Mouse (Mus musculus): ENCODE results near the gene Kalrn.

Gene Kalrn

DNA sequence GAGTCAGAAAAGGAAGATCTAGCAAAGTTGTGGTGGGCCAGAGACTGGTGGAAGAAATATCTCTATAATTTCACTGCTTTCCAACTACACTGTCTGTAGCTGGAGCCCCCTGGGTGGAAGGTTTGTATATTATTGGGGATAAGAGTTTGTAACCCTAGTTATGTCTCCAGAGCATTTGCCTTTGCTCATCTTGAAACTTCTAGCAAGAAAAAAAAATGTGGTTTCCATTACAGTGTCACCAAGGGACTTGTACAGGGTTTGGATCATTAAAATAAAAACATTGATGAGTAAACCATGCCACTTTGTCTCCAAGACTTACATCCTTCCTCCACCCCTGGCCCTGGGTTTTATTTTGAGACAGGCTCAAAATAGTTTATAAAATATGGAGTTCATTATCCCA, 71.2 kb downstream of the Kalrn start:
- no peak for DNase-seq (ENCODE audit: low spot score in 2 of 2)

DNA sequence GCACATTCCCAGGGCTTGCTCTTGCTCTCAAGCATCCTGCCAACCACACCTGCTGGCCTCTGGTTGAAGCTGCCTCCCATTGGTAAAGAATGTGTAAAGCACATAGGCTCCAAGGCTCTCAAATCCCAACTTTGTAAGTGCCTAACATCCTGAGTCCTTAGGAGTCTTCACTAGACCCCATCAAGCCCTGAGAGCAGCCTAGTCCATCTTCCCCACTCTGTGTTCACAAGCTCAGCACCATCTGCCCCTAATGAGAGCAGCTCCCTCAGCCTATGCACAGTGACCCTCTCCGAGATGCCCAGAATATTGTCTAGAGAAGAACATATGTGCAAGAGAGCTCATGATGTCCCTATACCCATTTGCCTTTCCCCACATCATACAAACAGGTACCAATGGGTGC, 78.6 kb downstream of the Kalrn start:
- DNase-seq (ENCODE audit: low spot score in 2 of 2): no peak

DNA sequence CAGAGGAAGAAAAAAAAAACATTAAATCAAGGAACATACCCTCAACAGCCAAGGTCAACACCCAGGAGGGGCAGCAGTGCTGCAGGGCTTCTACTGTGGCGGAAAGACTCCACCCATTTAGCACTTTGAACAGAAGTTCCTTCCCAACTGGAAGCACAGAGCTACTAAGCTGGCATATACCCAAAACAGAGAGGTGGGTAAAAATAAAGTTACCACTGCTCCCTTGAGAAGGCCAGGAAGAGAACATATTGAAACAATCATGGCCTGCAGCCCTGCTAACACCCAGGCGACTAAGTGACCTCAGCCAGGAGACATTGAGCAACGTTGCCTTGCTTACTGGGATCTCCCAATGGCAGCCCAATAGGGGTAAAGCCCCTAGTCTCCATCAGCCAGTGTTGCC, 79.4 kb downstream of the Kalrn start:
- DNase-seq (ENCODE audit: low spot score in 2 of 2): no peak

DNA sequence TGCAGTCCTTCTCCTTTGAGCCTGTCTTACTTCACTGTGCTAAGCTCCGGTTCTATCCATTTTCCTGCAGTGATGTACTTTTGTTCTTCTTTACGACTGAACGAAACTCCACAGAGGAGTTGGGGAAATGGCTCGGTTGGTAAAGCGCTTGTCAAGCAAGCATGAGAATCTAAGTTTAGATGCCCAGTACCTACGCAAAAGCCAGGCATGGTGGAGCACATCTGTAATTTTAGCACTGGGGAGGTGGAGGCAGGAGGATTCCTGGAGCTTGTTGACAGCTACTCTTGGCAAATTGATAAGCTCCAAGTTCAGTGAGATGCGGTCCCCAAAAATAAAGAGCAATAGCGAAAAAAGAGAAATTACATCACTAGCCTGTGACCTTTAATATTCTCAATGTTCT, 82.1 kb downstream of the Kalrn start:
- DNase-seq (ENCODE audit: low spot score in 2 of 2): no peak

DNA sequence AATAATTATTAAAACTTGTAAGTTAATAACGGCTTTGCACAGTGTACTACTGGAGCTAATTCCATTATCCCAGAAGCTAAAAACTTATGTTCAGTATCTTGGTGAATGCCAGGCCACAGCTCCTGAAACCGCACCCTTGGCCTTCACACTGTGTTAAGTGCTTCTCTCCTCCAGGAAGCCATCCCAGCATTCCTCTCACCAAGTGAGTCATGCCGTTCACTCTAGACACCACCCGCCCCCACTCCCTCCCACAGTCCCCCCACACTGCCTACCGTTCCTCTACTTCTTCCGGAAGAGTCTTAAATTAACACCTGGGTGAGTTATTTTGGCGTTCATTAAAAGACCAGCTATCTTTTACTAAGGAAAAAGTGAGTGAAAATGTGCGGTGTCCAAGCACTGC, 82.8 kb downstream of the Kalrn start:
- DNase-seq (ENCODE audit: low spot score in 2 of 2): no peak

DNA sequence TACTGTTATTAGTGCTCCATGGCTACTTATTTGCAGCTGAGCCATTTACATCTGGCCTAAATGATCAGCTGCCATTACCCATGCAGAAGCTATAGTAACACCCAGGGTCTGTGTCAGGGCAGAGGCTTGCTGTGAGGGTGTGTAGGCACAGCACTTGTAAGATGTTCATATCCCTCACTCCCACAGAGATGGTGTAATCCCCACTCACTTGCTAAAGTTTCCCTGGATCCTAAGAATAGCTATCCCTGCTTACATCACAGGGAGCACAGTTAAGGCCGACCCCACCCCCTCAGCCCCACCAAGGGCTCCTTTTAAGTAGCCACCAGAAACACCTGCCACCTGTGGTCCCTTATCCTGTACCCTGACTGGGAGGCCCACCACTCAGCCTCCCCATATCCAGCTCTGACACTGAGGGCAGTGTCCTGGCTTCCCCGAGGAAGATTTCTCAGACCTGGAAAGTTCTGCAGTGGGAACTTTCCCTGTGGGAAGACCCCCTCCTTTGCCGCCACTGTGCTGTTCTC, 83.5 kb downstream of the Kalrn start:
- DNase-seq (ENCODE audit: low spot score in 2 of 2): no peak

DNA sequence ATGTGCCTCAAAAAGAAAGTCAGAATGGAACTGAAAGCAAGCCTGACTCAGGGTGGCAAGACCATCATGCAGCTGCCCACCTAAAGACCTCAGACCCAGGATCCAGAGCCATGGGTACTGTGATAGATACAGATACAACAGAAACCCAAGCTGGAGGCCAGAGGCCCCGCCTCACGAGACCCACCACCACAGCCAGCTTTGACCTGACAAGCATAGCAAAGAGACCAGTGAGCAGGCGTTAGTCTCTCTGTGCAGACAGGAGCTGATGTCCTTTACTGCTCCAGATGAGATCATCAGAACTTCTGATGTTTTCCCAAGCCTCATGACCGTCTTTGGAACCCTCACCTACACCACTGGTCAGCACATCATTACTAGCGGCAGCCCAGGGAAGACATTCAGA, 85.5 kb downstream of the Kalrn start:
- no peak for DNase-seq (ENCODE audit: low spot score in 2 of 2)

DNA sequence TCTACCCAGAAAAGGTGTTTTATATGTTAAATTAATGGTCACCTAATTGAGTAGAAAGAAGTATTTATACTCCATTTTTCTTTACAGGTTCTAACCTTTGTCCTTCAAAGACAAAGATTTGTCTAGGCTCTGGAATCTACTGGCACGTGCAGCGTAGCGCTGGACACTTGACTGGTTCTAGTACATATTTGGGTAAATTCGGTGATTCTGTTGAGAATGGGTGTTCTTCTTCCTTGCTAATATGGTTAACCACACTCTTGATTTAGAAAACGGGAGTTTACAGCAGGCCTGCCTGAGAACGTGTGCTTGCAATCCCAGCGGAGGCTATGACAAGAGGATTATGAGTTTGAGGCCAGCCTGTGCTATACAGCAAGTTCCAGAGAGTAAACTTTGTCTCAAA, 86.1 kb downstream of the Kalrn start:
- no peak for DNase-seq (ENCODE audit: low spot score in 2 of 2)

DNA sequence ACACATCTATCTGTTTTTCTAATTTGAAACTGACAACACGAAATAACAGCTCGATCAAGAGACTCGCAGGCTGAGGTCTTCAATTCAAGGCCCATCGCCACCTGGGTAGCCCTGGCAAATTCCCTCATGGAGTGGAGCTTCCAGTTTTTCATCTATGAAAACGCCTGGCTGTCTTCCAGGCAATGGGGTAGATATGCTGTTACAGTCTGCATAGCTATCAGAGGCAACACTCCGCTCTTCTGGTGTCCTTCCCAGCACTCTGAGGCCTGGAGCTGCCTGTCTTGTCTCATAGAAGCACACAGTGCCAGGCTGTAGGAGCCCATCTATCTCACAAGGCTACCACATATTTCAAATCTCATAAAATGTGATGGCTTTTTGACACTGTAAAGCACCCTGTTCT, 87.8 kb downstream of the Kalrn start:
- DNase-seq (ENCODE audit: low spot score in 2 of 2): no peak

DNA sequence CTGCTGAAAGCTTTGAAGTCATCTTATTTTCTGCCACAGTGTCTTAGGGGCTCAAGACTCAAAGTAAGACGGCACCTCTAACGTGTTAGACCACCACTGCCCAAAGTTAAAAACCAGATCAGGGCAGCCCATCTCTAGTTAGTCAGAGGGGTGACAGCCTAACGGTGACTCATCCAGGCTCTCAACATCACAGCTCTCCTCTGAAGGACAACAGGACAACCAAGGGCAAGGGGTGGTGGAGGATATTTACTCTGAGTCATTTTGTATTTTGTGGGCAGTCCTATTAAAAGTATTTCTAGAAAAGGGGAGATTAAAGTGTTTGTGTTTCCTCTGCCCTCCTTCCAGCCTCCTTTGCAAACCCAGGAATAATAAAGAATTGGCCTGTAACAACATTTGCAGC, 88.4 kb downstream of the Kalrn start:
- no peak for DNase-seq (ENCODE audit: low spot score in 2 of 2)

DNA sequence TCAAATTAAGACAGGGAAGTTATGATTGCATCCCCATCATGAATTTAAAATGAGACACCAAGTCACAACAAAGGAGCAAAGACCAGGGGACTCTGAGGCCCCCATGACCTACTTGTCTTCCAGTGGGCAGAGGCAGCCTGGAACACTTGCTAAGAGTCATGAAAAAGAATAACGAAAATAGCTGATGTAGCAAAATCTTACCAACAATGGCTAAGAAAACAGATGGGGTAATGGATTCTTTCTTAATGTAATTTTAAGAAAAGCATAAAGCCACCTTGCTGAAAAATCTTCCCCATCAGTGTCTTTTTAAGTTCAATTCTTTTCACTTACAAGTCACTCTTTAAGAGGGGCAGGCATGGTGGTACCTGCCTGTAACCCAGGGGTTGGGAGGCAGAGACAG, 89.1 kb downstream of the Kalrn start:
- DNase-seq (ENCODE audit: low spot score in 2 of 2): no peak

DNA sequence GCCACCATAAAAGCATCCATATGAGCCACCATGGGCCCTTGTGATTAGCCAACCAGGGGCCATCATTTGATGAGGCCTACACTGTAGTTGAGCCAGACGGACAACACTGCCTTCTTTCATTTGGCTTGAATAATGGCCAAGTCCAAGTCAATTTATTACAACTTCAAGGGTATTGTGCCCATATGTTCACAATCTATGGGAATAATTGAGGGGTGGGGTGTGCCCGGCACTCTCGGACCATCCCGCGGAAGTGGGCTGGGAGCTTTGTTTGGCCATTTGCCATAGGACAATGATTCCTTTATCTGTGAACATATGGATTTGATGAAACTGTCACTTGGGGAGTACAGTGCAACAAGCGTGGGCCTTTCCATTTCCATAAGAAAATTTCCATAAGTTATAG, 89.6 kb downstream of the Kalrn start:
- DNase-seq (ENCODE audit: low spot score in 2 of 2): no peak

DNA sequence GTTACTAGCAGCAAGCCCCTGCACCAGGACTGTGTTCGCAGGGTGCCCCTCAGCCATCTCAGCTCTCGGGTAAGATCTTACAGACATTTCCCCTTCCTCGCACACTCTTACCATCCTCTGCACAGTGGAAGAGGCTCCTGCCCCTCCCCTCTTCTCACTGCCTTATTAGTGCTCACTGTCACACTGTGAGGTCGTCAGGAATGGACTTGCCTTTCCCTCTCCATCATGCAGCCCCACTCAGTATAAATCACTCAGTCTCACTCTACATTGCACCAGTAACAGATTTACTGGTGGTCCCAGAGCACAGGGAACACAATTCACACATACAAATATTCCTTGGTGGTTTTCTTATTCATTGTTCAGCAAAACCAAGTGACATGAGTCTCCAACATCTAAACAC, 98.6 kb downstream of the Kalrn start:
- DNase-seq (ENCODE audit: low spot score in 2 of 2): no peak

DNA sequence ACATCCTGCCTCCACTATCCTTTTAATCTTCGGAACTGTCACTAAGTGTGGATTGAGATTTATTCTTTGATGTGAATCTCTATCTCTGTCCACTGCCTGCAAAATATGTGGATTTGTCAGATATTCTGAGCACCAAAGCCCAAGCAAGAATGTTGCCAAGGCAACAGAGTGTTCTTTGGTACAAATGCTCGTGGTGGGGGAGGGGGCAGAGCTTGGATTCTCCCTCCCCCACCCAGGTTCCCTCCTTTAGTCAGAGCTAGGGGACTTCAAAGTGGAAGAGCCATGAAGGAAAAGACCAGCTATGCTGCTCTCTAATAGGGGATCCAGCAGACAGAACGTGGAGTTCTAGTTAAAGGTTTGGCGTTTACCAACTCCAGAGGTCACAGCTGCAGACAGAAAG, 99.4 kb downstream of the Kalrn start:
- DNase-seq (ENCODE audit: low spot score in 2 of 2): no peak

DNA sequence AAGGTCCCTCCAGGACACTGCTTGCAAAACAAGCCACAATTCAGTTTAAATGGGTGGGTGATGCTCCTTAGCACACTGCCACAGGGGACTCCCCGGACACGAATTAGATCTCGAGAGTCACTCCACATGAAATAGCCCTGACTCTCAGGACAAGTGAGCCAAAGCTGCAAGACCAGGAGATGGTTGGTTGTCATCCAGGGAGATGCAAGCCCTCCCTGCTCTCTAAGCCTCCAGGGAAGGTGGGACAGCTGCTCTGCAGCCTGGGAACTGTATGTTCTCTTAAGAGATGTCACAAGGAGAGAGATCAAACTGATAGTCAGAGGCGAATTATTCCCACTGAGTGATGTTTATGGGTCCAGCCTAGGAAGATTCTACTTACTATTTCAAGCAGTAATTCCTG, 101.9 kb downstream of the Kalrn start:
- DNase-seq (ENCODE audit: low spot score in 2 of 2): no peak

DNA sequence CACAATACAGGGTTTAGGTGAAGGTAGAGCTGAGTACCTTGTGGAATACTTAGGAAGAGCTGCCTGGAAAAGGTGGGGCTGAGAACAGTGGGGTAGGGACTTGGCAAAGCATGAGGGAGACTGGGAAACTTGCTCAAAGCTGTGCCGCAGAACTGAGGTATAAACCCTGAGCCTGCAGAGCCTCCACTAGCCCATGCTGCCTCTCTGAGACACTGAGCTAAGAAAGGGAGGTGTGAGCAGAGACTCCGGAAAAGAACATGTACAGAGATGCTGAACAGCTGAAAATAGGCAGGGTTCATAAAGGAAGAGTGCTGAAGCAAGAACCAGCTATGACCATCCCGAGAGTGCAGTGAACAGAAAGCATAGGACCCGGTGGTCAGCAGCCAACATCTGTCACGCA, 103.0 kb downstream of the Kalrn start:
- no peak for DNase-seq (ENCODE audit: low spot score in 2 of 2)

DNA sequence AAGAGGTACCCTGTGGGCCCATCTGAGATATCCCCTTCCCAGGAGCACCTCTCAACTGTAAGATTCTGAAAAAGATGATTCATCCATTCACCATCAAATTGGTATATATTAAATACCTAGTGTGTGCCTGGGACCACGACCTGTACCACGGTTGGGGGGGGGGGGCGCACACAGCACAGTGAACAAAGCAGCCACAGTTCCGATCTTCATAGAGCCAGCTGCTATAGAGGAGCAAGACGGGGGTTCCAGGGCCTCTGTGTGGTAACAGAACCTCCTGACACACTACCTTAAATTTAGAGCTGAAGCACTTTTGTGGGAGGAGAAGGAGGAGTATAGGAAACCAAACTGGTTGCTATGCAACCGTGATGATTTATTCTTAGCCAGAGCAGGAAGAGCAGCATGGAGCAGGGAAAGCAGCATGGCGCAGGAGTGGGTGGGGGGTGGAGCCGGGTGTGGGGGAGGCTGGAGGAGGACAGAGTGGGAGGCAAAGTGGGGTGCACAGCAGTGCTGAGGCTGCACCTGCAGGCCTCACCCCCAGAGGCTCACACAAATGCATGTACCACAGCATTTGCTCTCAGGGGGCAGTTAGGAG, 104.0 kb downstream of the Kalrn start:
- DNase-seq (ENCODE audit: low spot score in 2 of 2): no peak

DNA sequence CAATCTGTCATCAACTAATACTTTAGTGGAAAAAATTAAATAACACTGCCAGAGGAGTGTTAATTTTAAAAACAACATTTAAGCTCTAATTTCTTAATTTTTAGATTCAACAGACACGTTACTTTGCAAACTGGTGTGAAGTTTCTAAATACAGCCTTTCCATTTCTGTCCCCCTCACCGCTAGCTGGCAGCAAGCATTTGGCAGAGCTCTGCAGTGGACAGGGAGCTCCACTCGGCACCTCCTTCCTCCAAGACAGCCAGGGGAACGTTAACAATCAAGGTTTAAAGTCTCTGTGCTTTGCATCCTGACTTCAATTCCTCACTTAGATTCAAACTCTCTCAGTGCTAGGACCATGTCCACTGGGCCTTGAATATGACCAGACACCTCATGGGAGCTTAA, 106.7 kb downstream of the Kalrn start:
- DNase-seq (ENCODE audit: low spot score in 2 of 2): no peak

DNA sequence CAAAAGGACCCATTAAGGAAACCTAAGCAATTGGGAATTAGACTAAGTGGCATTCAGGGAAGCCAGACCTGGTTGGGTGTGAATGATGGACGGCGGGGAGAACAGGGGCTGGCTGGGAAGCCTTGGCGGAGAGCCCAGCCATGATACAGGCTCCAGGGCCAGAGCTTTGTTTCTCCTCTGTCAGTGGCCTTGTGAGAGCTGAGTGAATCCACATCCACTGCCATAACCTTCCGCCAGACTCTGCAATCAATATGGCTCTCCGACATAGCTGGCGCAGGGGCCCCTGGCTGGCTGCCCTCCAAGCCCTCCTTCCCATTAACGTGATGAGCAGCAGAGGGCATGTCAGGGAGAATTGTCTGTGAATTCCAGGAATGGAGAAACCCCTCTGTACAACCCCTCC, 117.0 kb downstream of the Kalrn start:
- DNase-seq (ENCODE audit: low spot score in 2 of 2): no peak

DNA sequence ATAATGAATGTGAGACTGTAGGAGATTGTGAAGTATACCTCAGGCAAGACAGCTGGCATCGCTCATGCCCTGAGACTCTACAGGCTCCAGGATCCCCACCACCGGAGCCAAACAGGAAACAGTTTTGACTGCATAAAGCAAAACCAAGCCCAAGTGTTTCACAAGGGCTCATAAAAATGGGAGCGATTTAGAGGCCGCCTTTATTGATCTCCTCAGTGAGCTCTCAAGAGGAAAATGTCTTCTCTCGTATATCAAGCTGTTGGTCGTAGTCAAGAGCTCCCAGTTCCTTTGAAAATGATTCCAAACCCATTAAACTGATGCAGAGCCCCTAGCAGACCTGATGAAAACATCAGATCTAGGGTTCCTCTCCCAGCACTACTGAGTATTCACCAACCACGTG, 127.7 kb downstream of the Kalrn start:
- no peak for DNase-seq (ENCODE audit: low spot score in 2 of 2)

DNA sequence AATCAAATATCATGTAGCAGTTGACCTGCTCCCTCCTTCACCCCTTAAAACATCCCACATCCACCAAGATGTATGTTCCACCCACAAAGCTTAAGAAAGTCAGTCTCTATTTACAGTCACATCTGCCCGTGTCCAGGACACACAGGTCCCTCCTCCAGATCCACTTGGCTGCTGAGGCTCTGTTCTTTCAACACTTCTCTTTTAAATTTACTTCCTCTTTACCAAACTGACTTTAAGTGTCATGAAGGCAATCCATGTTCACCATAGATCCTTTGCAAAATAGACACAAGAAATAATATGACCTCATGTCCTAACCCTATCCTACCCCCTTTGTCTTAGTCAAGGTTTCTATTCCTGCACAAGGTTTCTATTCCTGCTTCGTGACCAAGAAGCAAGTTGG, 131.6 kb downstream of the Kalrn start:
- DNase-seq (ENCODE audit: low spot score in 2 of 2): no peak

DNA sequence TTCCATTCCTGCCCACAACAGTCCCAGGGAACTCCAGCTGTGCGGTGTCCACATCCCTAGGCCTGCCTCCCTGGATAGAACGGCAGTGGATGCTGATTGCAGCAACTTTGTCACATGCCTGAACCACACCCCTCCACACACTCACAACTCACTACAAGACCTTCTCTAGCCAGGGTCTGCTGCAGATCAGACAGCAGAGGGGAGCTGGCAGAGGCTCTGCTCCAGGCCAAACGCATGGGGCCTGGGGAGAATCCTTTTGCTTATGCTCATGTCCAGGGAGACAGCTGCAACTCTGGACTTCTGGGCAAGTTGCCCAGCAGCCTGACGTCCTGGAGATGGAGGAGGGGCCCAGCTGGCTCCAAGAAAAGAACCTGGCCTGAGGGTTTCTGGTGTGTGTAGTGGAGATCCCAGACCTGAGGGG, 132.3 kb downstream of the Kalrn start:
- DNase-seq (ENCODE audit: low spot score in 2 of 2): no peak

DNA sequence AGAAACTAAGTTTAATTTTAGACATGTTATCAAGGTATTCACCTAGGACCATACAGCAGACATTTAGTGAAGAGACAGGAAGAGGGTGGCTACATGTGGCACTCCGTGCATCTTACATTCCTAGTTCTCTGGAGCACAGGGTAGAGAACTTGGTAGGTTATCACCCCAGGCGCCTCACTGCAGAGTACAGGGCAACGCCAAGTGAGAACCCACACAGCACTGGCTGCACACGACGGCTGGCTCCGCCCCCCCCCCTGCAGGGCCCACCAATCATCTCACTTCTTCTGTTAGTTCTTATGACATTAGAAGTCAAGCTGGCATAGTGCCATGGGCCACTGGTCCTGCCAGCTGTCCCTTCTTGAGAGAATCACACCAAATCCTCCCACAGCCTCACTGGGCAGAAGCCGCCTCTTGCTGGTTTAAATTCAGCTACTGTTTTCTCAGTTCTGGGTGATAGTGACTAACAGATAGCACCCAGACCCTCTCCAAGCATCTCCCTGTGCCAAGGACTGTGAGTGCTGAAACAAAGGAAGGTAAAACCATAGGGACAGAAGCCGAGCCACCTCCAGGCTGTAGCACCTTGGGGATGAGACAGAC, 133.2 kb downstream of the Kalrn start:
- DNase-seq (ENCODE audit: low spot score in 2 of 2): no peak

DNA sequence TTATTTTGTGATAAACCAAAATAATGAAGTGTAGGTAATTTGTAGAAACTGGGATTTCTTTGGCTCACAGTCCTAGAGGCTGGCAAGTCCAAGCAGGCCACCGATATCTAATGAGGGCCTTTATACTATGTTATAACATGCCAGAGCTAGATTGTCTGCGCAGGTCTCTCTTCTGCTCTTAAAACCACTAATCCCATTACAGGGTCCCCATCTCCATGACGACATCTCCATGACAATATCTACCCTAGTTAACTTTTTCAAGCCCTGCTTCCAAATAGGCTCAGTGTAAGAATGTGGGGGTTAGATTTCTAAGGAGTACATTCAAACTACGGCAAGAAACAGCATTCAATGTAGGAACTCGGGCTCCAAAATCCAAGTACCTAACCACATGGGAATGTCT, 143.2 kb downstream of the Kalrn start:
- no peak for DNase-seq (ENCODE audit: low spot score in 2 of 2)

Data from spleen, postnatal 4 days (tissue).